Mouse (Mus musculus) brain, embryonic 14.5 days (tissue): ENCODE measurements at regions not wholly inside any gene's neighbourhood (a gene's known extent, or its start where the extent isn't known, plus 50 kb on each side); places are given as distances from the start of the nearest gene placed in this dataset.
A peak's percentile ranks its signal among the peaks of the same experiment; 100 is the strongest.

Source experiments
- DNase-seq: peaks from one replicate; pipeline ENCODE4 v3.0.0-alpha.2; 2011; ENCODE audit warnings: low read depth
- CTCF ChIP-seq: fragments of 200-500 bp; IDR thresholded peaks from 2 replicates; pipeline ENCODE4 v1.5.1; 2012; ENCODE audit warnings: inconsistent platforms, mild to moderate bottlenecking, moderate library complexity, borderline replicate concordance; ENCODE audit not compliant: insufficient read depth, insufficient read length; ENCODE audit errors: extremely low read depth
- POLR2A ChIP-seq: fragments of 200-500 bp; IDR thresholded peaks from 2 replicates; pipeline ENCODE4 v1.6.1; 2012; ENCODE audit warnings: mild to moderate bottlenecking, inconsistent platforms, borderline replicate concordance; ENCODE audit not compliant: poor library complexity, insufficient read depth, insufficient read length, severe bottlenecking; ENCODE audit errors: extremely low read depth

DNA sequence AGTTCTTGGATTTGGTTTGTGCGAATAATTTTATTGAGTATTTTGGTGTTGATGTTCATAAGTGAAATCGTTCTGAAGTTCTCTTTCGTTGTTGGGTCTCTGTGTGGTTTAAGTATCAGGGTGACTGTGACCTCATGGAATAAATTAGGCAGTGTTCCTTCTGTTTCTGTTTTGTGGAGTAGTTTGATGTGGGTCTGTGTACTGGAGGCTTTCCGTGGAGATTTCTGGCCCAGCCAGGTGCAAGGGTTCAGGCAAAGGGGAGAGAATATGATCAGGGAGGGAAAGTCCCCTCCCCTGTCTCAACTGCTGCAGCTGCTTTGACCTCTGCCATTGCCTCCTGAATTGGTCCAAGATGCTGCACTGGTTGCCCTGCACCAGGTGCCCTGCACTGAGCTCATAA, 775.7 kb downstream of the Otol1 start:
- no peak for DNase-seq
- TF ChIP-seq CTCF: no peak
- TF ChIP-seq POLR2A: no peak

DNA sequence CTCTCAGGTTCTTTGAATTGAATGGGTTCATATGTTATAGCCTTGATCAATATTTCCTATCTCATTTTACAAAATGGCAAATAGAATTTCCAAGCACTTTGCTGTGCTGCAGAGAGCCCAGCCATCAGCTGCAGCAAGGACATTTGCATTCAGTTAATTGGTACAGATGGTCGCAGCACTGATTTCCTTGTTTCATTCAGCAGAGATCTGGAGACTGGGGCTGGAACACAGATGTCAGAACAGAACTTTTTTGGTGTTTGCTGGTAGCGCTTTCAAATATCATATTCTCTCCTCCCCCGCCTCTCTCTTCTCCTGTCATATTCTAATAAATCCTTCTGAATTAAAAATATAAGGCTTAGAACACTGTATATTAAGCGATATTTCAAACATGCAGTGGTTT, 794.8 kb downstream of the Otol1 start:
- DNase-seq: peak; percentile 87

DNA sequence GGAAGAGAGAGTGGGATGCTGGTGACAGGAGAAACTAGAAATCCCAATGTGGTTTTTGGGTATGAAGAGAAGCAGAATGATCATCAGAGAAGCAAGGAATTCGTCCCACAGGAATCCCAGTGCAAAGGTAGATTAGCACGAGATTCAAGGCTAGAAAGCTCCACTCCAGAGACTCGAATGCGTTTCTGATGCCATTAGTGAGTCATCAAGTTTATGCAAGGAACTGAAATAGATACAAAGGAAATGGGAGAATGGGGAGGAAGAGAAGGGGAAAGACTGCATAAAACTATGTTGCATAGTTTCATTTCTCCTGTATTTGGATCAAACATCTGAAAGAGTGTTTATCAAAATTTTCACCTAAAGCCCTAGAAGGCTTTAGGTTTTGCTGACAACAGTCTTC, 796.0 kb downstream of the Otol1 start:
- DNase-seq: no peak
- TF ChIP-seq CTCF (no peak), POLR2A (no peak)

More for the DNA sequence above, 794.8 kb downstream of the Otol1 start:
- TF ChIP-seq CTCF: no peak
- no peak for TF ChIP-seq POLR2A

DNA sequence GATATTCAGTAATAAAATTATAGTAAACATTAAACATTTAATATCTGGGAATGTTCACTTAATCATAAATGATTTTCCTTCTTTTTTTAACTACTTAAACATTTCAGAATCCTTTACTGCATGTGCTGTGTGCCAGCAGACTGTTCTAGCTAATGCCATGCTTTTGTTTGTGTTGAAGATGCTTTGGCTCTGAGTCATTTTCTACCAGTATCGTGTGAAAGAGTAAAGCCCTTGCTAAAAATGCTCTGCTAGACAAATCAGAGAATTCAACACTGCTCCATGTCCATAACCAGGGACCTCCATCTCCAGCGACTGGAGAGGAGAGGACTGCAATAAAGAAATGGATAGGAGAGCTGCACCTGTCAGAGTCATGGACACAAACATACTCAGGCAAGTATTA, 796.5 kb downstream of the Otol1 start:
- TF ChIP-seq POLR2A: no peak
- TF ChIP-seq CTCF: no peak
- no peak for DNase-seq

- DNase-seq: peak; percentile 29
- TF ChIP-seq POLR2A (no peak), CTCF (no peak)
Observed at GRCm38 (mm10) chr3:70807170-70807569, 799.8 kb downstream of the Otol1 start.
